Mouse (Mus musculus) hindbrain, embryonic 15.5 days (tissue): ENCODE data around the gene Chic2. TPM values are rescaled to one million over a fixed set of nuclear protein-coding genes. Genes with fewer than 3 reads are reported as not detected.

ENCODE experiments used
- ATAC-seq: fragments of 200-750 bp; cut with Nextera tagmentation; 2 replicates; pipeline ENCODE4 v1.8.0; 2017; ENCODE audit warnings: low read depth, moderate number of reproducible peaks, moderate TSS enrichment; ENCODE audit not compliant: low FRiP score
- H3K27ac ChIP-seq: fragments of 300-500 bp; sonication (generic); replicated peaks from 2 replicates; pipeline ENCODE4 v1.5.1; 2015; ENCODE audit warnings: mild to moderate bottlenecking, inconsistent platforms
- H3K27me3 ChIP-seq: fragments of 300-500 bp; sonication (generic); 2 replicates; pipeline ENCODE4 v1.6.1; 2015; ENCODE audit warnings: control low read depth, inconsistent platforms
- H3K36me3 ChIP-seq: fragments of 300-500 bp; sonication (generic); 2 replicates; pipeline ENCODE4 v1.6.1; 2015; ENCODE audit warnings: control low read depth, inconsistent platforms
- H3K4me1 ChIP-seq: fragments of 300-500 bp; sonication (generic); replicated peaks from 2 replicates; pipeline ENCODE4 v1.6.1; 2015; ENCODE audit warnings: control low read depth, inconsistent platforms
- H3K4me2 ChIP-seq: fragments of 300-500 bp; sonication (generic); 2 replicates; pipeline ENCODE4 v1.6.1; 2015; ENCODE audit warnings: moderate library complexity, mild to moderate bottlenecking, inconsistent platforms
- H3K4me3 ChIP-seq: fragments of 300-500 bp; sonication (generic); 2 replicates; pipeline ENCODE4 v1.5.1; 2015; ENCODE audit warnings: mild to moderate bottlenecking, inconsistent platforms
- H3K9ac ChIP-seq: fragments of 300-500 bp; sonication (generic); 2 replicates; pipeline ENCODE4 v1.6.1; 2015; ENCODE audit warnings: inconsistent platforms
- H3K9me3 ChIP-seq: fragments of 300-500 bp; sonication (generic); 2 replicates; pipeline ENCODE4 v1.6.1; 2016; ENCODE audit warnings: control low read depth, inconsistent platforms
- WGBS: fragments of 180-500 bp; shearing (Covaris S2); methylation state at CpG from one replicate; pipeline ENCODE4 v1.1.7; 2015; 5-methylcytosine and 5-hydroxymethylcytosine counted together
- polyA plus RNA-seq: library from polyadenylated mRNA; unstranded; fragments of >200 nt; fragmentation: Nextera tagmentation; extraction: Ambion mirVana; gene quantifications from 2 replicates; pipeline ENCODE4 v1.2.1, GENCODE M21; 2015

Gene Chic2
- polyA plus RNA-seq, 1 experiment from 2014 or later, result 30.0 TPM

GRCm38 (mm10) chr5:74969341-74969740 lies 75.2 kb downstream of the Chic2 start:
- Histone ChIP-seq H3K27me3 (peaks cover 12% of the 10 kb centered on the region; the same call in 1 of the 2 replicates), H3K9ac (no peak overlapping the region), H3K4me1 (peaks cover 17% of the 10 kb centered on the region), H3K36me3 (no peaks in the 10 kb centered on the region), H3K4me3 (no peak overlapping the region), H3K4me2 (no peak overlapping the region), H3K27ac (no peak overlapping the region), H3K9me3 (no peaks in the 10 kb centered on the region)
- ATAC-seq, result no peak
- WGBS, result 90% methylated on average over 6 of the region's 6 CpGs

- 85% methylated on average over 3 of the region's 3 CpGs for WGBS
Measured at GRCm38 (mm10) chr5:74967882-74968281, 76.7 kb downstream of the Chic2 start.

GRCm38 (mm10) chr5:74966891-74967290 lies 77.7 kb downstream of the Chic2 start:
- 0 out of 2 replicates have a peak, but pooled peaks have one; percentile 38 for ATAC-seq
- H3K9ac ChIP-seq, result no peak overlapping the region
- no peaks in the 10 kb centered on the region for H3K36me3 ChIP-seq
- 0 out of 2 replicates have a peak overlapping the region, but pooled peaks have one; percentile 13 for H3K4me2 ChIP-seq
- H3K4me3 ChIP-seq, result no peak overlapping the region
- H3K4me1 ChIP-seq, result peaks cover 13% of the 10 kb centered on the region
- H3K27ac ChIP-seq, result no peak overlapping the region
- WGBS, result 38% methylated on average over 10 of the region's 10 CpGs
- peaks cover 10% of the 10 kb centered on the region for H3K27me3 ChIP-seq
- no peaks in the 10 kb centered on the region for H3K9me3 ChIP-seq

More at GRCm38 (mm10) chr5:74967882-74968281, 76.7 kb downstream of the Chic2 start:
- Histone ChIP-seq H3K27me3 (peaks cover 11% of the 10 kb centered on the region), H3K36me3 (no peaks in the 10 kb centered on the region), H3K4me3 (no peak overlapping the region), H3K9ac (no peak overlapping the region), H3K4me2 (no peak overlapping the region), H3K9me3 (no peaks in the 10 kb centered on the region), H3K4me1 (peaks cover 13% of the 10 kb centered on the region), H3K27ac (no peak overlapping the region)
- ATAC-seq, result no peak

GRCm38 (mm10) chr5:74962771-74963170 lies 81.8 kb downstream of the Chic2 start:
- no peaks in the 10 kb centered on the region for H3K36me3 ChIP-seq
- no peak overlapping the region for H3K9ac ChIP-seq
- peaks cover 23% of the 10 kb centered on the region; the same call in 1 of the 2 replicates for H3K27me3 ChIP-seq
- peaks cover 13% of the 10 kb centered on the region for H3K4me1 ChIP-seq
- no peak overlapping the region for H3K27ac ChIP-seq
- H3K4me3 ChIP-seq, result no peak overlapping the region
- 77% methylated on average over 5 of the region's 5 CpGs for WGBS
- H3K4me2 ChIP-seq, result no peak overlapping the region
- H3K9me3 ChIP-seq, result no peaks in the 10 kb centered on the region
- no peak for ATAC-seq

GRCm38 (mm10) chr5:74960840-74961543 lies 83.6 kb downstream of the Chic2 start:
- ATAC-seq, result no peak
- H3K4me3 ChIP-seq, result no peak overlapping the region
- H3K4me1 ChIP-seq, result peaks cover 3% of the 10 kb centered on the region; the same call in 1 of the 2 replicates
- H3K4me2 ChIP-seq, result no peak overlapping the region
- WGBS, result 28% methylated on average over 14 of the region's 14 CpGs
- no peak overlapping the region for H3K9ac ChIP-seq
- H3K36me3 ChIP-seq, result no peaks in the 10 kb centered on the region
- no peak overlapping the region for H3K27ac ChIP-seq
- peaks cover 24% of the 10 kb centered on the region for H3K27me3 ChIP-seq
- no peaks in the 10 kb centered on the region for H3K9me3 ChIP-seq

GRCm38 (mm10) chr5:74960306-74960705 lies 84.3 kb downstream of the Chic2 start:
- Histone ChIP-seq H3K4me3 (no peak overlapping the region), H3K36me3 (no peaks in the 10 kb centered on the region), H3K9ac (no peak overlapping the region), H3K27ac (no peak overlapping the region), H3K9me3 (no peaks in the 10 kb centered on the region), H3K4me2 (no peak overlapping the region), H3K27me3 (peaks cover 29% of the 10 kb centered on the region), H3K4me1 (no peaks in the 10 kb centered on the region; the same call in 1 of the 2 replicates)
- no peak for ATAC-seq
- 59% methylated on average over 9 of the region's 9 CpGs for WGBS

- H3K4me1 ChIP-seq, result no peaks in the 10 kb centered on the region; the same call in 1 of the 2 replicates
- no peaks in the 10 kb centered on the region for H3K9me3 ChIP-seq
- WGBS, result 68% methylated on average over 10 of the region's 10 CpGs
- peaks cover 20% of the 10 kb centered on the region for H3K27me3 ChIP-seq
- ATAC-seq, result no peak
- H3K36me3 ChIP-seq, result no peaks in the 10 kb centered on the region
- no peak overlapping the region for H3K9ac ChIP-seq
- no peak overlapping the region for H3K4me2 ChIP-seq
- no peak overlapping the region for H3K4me3 ChIP-seq
- no peak overlapping the region for H3K27ac ChIP-seq
Measured at GRCm38 (mm10) chr5:74957293-74958076, 87.1 kb downstream of the Chic2 start.

GRCm38 (mm10) chr5:74956335-74956734 lies 88.2 kb downstream of the Chic2 start:
- peak overlapping the region; percentile 7; the same call in 1 of the 2 replicates for H3K4me2 ChIP-seq
- H3K36me3 ChIP-seq, result no peaks in the 10 kb centered on the region
- H3K4me3 ChIP-seq, result no peak overlapping the region
- no peak overlapping the region for H3K9ac ChIP-seq
- H3K4me1 ChIP-seq, result no peaks in the 10 kb centered on the region; the same call in 1 of the 2 replicates
- WGBS, result 39% methylated on average over 9 of the region's 9 CpGs
- H3K9me3 ChIP-seq, result no peaks in the 10 kb centered on the region
- H3K27ac ChIP-seq, result no peak overlapping the region
- ATAC-seq, result no peak
- H3K27me3 ChIP-seq, result peaks cover 20% of the 10 kb centered on the region

GRCm38 (mm10) chr5:74955565-74955964 lies 89.0 kb downstream of the Chic2 start:
- H3K27ac ChIP-seq, result no peak overlapping the region

GRCm38 (mm10) chr5:74952938-74953337 lies 91.6 kb downstream of the Chic2 start:
- Histone ChIP-seq H3K9ac (no peak overlapping the region), H3K4me1 (no peaks in the 10 kb centered on the region), H3K36me3 (no peaks in the 10 kb centered on the region), H3K4me3 (no peak overlapping the region), H3K27ac (no peak overlapping the region), H3K27me3 (peaks cover 17% of the 10 kb centered on the region), H3K4me2 (no peak overlapping the region), H3K9me3 (no peaks in the 10 kb centered on the region)
- no peak for ATAC-seq
- WGBS, result 19% methylated on average over 2 of the region's 2 CpGs

More at GRCm38 (mm10) chr5:74955565-74955964, 89.0 kb downstream of the Chic2 start:
- Histone ChIP-seq H3K36me3 (no peaks in the 10 kb centered on the region), H3K9me3 (no peaks in the 10 kb centered on the region), H3K4me3 (no peak overlapping the region), H3K4me1 (no peaks in the 10 kb centered on the region), H3K9ac (no peak overlapping the region), H3K27me3 (peaks cover 19% of the 10 kb centered on the region), H3K4me2 (no peak overlapping the region)
- WGBS, result 82% methylated on average over 1 of the region's 1 CpGs
- ATAC-seq, result no peak

GRCm38 (mm10) chr5:74951375-74951774 lies 93.2 kb downstream of the Chic2 start:
- WGBS, result 81% methylated on average over 5 of the region's 5 CpGs
- H3K27me3 ChIP-seq, result peaks cover 25% of the 10 kb centered on the region

GRCm38 (mm10) chr5:74949298-74949697 lies 95.3 kb downstream of the Chic2 start:
- Histone ChIP-seq H3K27ac (no peak overlapping the region), H3K4me3 (no peak overlapping the region), H3K9me3 (no peaks in the 10 kb centered on the region), H3K4me2 (no peak overlapping the region), H3K9ac (no peak overlapping the region), H3K36me3 (no peaks in the 10 kb centered on the region), H3K27me3 (peaks cover 31% of the 10 kb centered on the region), H3K4me1 (peaks cover 2% of the 10 kb centered on the region)
- WGBS, result 76% methylated on average over 7 of the region's 7 CpGs
- ATAC-seq, result no peak

More at GRCm38 (mm10) chr5:74951375-74951774, 93.2 kb downstream of the Chic2 start:
- no peak overlapping the region for H3K27ac ChIP-seq
- no peaks in the 10 kb centered on the region for H3K36me3 ChIP-seq
- H3K9ac ChIP-seq, result no peak overlapping the region
- H3K4me2 ChIP-seq, result no peak overlapping the region
- no peak overlapping the region for H3K4me3 ChIP-seq
- ATAC-seq, result no peak
- H3K9me3 ChIP-seq, result no peaks in the 10 kb centered on the region
- no peaks in the 10 kb centered on the region for H3K4me1 ChIP-seq
